Mouse (Mus musculus) gastrocnemius, adult 2 months (tissue): ENCODE measurements around the gene Cnksr3. TPM values are rescaled to one million over a fixed set of nuclear protein-coding genes. Genes with fewer than 3 reads are reported as not detected.

Source experiments
- DNase-seq: peaks from one replicate; pipeline ENCODE4 v3.0.0; 2022
- H3K27ac ChIP-seq: fragments of 200-600 bp; 2 replicates; pipeline ENCODE4 v1.8.1; 2022; ENCODE audit warnings: mild to moderate bottlenecking
- H3K4me3 ChIP-seq: fragments of 200-600 bp; 2 replicates; pipeline ENCODE4 v1.8.1; 2022; ENCODE audit warnings: mild to moderate bottlenecking, moderate library complexity
- CTCF ChIP-seq: fragments of 200-600 bp; IDR thresholded peaks from 2 replicates; pipeline ENCODE4 v1.8.1; 2022; ENCODE audit warnings: antibody characterized with exemption, mild to moderate bottlenecking, moderate library complexity
- intact Hi-C: fragments of 180-260 bp; cut with DNase I; formaldehyde crosslinking; loops from one replicate; pipeline ENCODE4 v1.15.1; 2025
- total RNA-seq, 2 experiments: library from RNA; stranded (reverse); gene quantifications; 2 replicates each; pipeline ENCODE4 v1.2.3; 2021

Cnksr3 gene
- total RNA-seq, 2 experiments from 2014 or later = 4.4 to 9.0 TPM

GRCm38 (mm10) chr10:7077971-7078370, 134.1 kb downstream of the Cnksr3 start:
- no peak for DNase-seq
- no peak overlapping the region for H3K4me3 ChIP-seq
- intact Hi-C loops = loop anchor here (2.0 kb wide), 1 partner anchor 193 kb away; no protein-coding TSS in a partner anchor

DNA sequence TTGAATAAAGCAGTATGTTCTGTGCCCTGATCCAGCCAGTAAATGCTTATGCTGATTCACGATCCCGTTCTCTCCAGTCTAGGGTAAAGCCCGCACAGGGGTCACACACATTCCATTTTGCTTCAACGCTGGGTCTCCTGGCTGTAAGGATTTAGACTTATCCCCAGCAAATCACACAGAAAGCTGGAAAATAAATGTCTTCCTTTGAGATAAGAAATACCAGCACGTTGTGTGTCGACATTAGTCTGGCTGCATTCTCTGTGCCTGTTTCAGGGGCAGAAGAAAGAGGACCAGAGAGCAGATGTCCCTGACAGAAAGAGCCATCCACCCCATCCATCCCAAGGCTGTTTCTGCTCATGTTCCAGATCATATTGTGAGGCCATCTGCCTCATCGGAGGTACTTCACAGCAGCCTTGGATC, 134.6 kb downstream of the Cnksr3 start:
- no peak for TF ChIP-seq CTCF
- intact Hi-C loops = loop anchor here (2.0 kb wide), 1 partner anchor 193 kb away; no protein-coding TSS in a partner anchor
- Histone ChIP-seq H3K27ac (no peak overlapping the region), H3K4me3 (no peak overlapping the region)
- DNase-seq = no peak

More at GRCm38 (mm10) chr10:7077971-7078370, 134.1 kb downstream of the Cnksr3 start:
- H3K27ac ChIP-seq = no peak overlapping the region
- no peak for TF ChIP-seq CTCF

- intact Hi-C loops = loop anchor here (2.0 kb wide), 1 partner anchor 192 kb away; no protein-coding TSS in a partner anchor
Observed at GRCm38 (mm10) chr10:7076662-7077211, 135.3 kb downstream of the Cnksr3 start.

GRCm38 (mm10) chr10:7076201-7076600, 135.8 kb downstream of the Cnksr3 start:
- TF ChIP-seq CTCF = peak; percentile 96
- peak overlapping the region; percentile 40; the same call in 1 of the 2 replicates for H3K27ac ChIP-seq
- peak; percentile 81 for DNase-seq
- H3K4me3 ChIP-seq = peak overlapping the region; percentile 40
- intact Hi-C loops = loop anchor here (2.0 kb wide), 1 partner anchor 191 kb away; no protein-coding TSS in a partner anchor

More at GRCm38 (mm10) chr10:7076662-7077211, 135.3 kb downstream of the Cnksr3 start:
- Histone ChIP-seq H3K4me3 (peak overlapping the region; percentile 40; the same call in 1 of the 2 replicates), H3K27ac (peak overlapping the region; percentile 40; the same call in 1 of the 2 replicates)
- no peak for TF ChIP-seq CTCF
- no peak for DNase-seq

DNA sequence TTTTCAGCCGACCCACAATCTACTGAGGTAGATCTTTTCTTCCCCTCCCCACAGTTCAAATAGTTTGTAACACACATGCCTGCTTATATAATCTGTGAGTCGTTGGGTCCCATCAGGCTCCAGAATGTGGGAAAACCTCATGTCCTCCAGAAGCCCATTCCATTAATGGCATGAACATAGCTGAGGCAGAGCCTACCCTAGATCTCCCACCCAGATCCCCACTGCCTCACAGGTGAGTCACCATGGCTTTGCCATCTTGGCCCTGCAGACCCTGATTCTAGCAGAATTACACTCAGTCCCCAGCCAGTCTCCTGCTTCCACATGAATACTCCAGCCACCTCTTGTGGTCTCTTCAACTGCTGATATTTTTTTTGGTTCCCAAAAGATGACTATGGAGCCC, 136.4 kb downstream of the Cnksr3 start:
- TF ChIP-seq CTCF = no peak
- Histone ChIP-seq H3K27ac (no peak overlapping the region), H3K4me3 (no peak overlapping the region)
- DNase-seq = no peak
- intact Hi-C loops = loop anchor here (2.0 kb wide), 1 partner anchor 191 kb away; no protein-coding TSS in a partner anchor

- TF ChIP-seq CTCF = no peak
- intact Hi-C loops = no loop called here
- Histone ChIP-seq H3K4me3 (no peak overlapping the region), H3K27ac (no peak overlapping the region)
- no peak for DNase-seq
Observed at GRCm38 (mm10) chr10:7074231-7074630, 137.8 kb downstream of the Cnksr3 start.

DNA sequence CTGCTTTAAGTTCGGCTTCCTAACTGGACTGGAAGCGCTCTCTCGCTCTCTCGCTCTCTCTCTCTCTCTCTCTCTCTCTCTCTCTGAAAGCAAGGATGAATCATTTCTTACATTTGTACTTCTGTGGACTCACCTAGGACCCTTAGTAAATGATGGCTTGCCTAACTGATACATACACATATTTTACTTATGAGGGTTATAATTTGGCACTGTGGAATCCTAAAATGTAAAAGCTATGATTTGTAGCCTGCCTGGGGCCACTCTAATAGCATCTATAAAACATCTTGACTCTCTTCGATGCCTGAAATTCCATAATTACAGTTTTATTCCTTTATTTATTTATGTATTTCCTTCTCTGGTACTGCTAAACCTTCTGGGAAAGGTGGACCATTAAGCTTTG, 141.1 kb downstream of the Cnksr3 start:
- DNase-seq = no peak
- intact Hi-C loops = no loop called here
- no peak for TF ChIP-seq CTCF
- Histone ChIP-seq H3K27ac (no peak overlapping the region), H3K4me3 (no peak overlapping the region)

DNA sequence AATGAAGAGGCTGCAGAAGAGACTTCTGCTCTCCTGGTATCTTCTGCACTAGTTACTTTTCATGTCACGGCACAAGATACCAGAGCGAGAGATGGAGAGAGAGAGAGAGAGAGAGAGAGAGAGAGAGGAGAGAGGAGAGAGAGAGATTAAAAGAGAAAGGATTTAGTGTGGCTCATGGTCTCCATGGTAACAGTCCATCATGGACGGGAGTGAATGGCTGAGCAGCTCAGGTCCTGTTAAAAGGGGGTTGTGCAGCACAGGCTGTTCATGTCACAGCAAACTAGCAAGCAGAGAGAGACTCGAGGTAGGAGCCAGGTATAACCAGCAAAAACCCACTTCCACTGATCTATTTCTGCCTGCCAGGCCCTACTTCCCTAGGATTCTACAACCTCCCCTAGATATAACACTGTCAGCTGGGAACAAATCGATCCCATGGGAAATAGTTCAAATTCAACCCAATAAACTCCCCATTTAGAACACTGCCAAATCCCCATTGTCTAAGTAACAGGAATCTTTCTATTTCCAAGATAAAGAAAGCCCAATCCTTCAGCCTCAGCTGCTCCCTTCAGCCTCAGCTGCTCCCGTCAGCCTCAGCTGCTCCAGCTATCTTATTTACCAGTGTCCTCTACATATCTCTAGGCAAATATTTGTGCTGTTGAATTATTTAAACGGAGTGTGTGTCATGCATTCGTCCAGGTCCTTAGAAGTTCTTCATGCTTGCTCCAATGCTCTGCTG, 141.8 kb downstream of the Cnksr3 start:
- DNase-seq = no peak
- Histone ChIP-seq H3K27ac (no peak overlapping the region), H3K4me3 (no peak overlapping the region)
- intact Hi-C loops = no loop called here
- TF ChIP-seq CTCF = no peak

DNA sequence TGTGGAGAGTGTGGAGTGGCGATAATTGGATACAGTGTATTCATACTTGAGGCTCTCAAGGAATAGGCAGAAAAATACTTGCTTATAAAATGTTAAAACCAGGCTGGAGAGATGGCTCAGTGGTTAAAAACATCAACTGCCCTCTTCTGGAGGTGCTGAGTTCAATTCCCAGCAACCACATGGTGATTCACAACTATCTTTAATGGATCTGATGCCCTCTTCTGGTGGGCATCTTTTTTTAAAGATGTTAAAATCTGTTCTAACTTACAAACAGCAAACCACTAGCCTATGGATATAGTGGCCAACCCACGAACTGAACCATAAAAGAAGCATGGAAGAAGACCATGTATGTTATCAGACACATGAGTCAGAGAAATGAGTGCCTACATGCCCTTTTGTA, 142.9 kb downstream of the Cnksr3 start:
- Histone ChIP-seq H3K27ac (no peak overlapping the region), H3K4me3 (no peak overlapping the region)
- intact Hi-C loops = no loop called here
- no peak for TF ChIP-seq CTCF
- no peak for DNase-seq

Other genes with a start within 250 kb of the Cnksr3 start
- gene Ipcef1, start 159.8 kb downstream of the Cnksr3 start, total RNA-seq = not detected